Mouse (Mus musculus): ENCODE results near the gene Ccdc191. TPM values are rescaled to one million over a fixed set of nuclear protein-coding genes. Genes with fewer than 3 reads are reported as not detected.

Ccdc191 gene
- 9.1 and 9.8 TPM in 2 replicates for polyA plus RNA-seq (2015; fragmentation: Nextera tagmentation; extraction: Ambion mirVana)

DNA sequence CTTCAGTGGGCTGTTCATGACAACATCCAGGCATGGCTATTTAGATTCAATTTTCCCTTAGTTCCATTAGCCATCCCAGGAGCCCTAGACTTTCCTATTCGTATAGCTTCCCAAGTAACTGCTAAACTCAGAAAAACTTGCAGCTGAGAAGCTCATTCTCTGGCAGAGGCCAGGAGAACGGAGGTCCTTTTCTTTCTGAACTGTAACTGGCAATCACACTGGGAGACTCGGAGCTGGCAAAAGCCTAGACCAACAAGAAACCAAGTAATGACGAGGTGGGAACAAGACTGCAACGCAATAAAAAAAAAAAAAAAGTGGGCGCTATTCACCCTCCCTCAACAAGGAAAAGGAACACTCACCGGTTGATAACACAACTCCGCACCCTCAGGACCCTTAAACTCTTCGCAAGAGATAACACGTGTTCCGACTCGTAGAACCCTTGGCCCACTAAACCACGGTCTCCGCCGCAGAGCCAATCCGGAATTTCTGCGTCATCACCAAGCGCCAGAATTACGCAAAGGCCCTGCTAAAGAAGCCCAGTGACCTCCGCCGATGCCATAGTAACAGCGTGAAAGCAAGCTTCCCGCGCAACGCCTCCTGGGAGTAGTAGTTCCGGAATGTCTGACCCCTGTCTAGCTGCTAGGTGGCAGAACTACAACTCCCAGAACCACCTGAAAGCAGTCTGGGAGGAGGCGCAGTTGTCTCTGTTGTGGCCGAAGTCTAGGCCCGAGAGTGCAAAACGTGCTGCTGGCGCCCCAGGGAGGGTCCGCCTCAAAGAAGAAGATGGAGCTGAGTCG lies at the start of gene Ccdc191:
Gene Ccdc191 (plus strand): TSS at position 593 of the 797 bp plus-strand sequence.
- Histone ChIP-seq H3K27ac (peak within 1 kb of the TSS; percentile 84), H3K9ac (peak within 1 kb of the TSS; percentile 80), H3K4me3 (peak within 1 kb of the TSS; percentile 79), H3K4me1 (replicated peaks) (peaks cover 14% of the 10 kb centered on the region), H3K36me3 (no peaks in the 10 kb centered on the region), H3K27me3 (no peaks in the 10 kb centered on the region), H3K9me3 (replicated peaks) (no peaks in the 10 kb centered on the region), H3K4me2 (peak within 1 kb of the TSS; percentile 80)
- ATAC-seq (replicated peaks; ENCODE audit: insufficient number of reproducible peaks, insufficient read depth, low FRiP score, low read depth), result peak; percentile 100
- WGBS, result under 1% methylated on average over 32 of the region's 33 CpGs

DNA sequence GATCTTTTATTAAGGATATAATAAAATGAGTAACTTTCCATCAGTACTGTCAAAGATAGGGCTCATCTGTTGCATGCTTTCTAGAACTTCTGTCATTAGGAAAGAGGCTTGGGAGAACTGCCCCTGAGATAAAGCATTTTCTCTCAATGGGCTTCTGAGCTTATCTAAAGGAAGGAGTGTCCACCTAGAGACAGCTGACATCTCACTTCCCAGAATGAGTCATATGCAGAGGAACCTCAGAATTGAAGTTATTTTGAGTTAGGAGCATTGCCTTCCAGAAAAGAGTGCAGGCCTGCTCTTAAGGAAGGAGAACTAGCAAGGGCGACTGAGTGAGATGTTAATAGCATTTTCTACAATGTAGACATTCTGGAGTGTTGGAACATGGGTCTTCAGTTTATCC lies 48.4 kb upstream of the Ccdc191 start:
- Histone ChIP-seq H3K9me3 (replicated peaks) (no peaks in the 10 kb centered on the region), H3K9ac (no peak overlapping the region), H3K4me1 (replicated peaks) (no peaks in the 10 kb centered on the region), H3K4me3 (no peak overlapping the region), H3K36me3 (no peaks in the 10 kb centered on the region), H3K4me2 (no peak overlapping the region), H3K27me3 (no peaks in the 10 kb centered on the region), H3K27ac (no peak overlapping the region)
- WGBS, result 54% methylated on average over 1 of the region's 1 CpGs
- ATAC-seq (replicated peaks; ENCODE audit: insufficient number of reproducible peaks, insufficient read depth, low FRiP score, low read depth), result no peak

DNA sequence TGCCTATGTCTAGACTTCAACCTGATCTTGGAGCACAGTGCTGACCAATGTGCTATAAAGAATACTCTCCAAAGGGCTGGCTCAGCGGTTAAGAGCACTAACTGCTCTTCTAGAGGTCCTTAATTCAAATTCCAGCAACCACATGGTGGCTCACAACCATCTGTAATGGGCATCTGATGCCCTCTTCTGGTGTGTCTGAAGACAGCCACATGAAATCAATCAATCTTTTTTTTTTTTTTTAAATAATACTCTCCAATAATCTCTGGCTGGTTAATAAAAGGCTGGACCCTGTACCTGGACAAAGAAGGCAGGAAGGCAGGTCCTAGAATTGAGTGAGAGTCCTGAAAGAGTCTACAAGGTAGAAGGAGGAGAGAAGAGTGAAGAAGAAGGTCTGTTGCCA lies 39.8 kb upstream of the Ccdc191 start:
- no peak overlapping the region for H3K4me2 ChIP-seq
- no peak for ATAC-seq (replicated peaks; ENCODE audit: insufficient number of reproducible peaks, insufficient read depth, low FRiP score, low read depth)
- no peaks in the 10 kb centered on the region for H3K36me3 ChIP-seq
- no peak overlapping the region for H3K27ac ChIP-seq
- H3K9ac ChIP-seq, result no peak overlapping the region
- H3K27me3 ChIP-seq, result no peaks in the 10 kb centered on the region
- WGBS, result 71% methylated on average over 1 of the region's 1 CpGs
- no peaks in the 10 kb centered on the region for H3K9me3 ChIP-seq (replicated peaks)
- no peak overlapping the region for H3K4me3 ChIP-seq
- H3K4me1 ChIP-seq (replicated peaks), result no peaks in the 10 kb centered on the region

DNA sequence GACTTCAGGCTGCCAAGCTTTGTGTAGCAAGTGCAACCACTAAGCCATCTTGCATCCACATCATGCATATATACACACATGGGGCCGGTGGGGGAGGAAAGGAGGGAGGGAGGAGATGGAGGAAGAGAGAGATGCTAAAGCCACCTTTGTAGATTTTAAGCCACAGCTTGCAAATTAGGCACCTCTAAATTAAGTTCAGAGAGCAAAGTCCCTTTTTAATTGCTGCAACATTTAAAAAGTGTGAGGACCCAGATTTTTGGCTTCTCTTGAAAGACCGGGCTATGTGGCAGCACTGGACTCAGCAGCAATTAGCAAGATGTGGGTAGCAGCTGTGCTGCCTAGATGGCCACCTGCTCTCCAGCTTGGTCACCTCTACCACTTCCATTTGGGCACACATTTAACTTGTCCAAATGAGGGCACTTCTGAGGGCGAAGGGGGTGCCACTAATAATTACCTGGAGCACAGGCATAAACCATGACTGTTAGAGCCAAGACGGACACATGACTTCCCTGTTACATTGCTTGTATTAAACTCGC lies 30.6 kb upstream of the Ccdc191 start:
- Histone ChIP-seq H3K4me1 (replicated peaks) (no peaks in the 10 kb centered on the region), H3K36me3 (peaks cover 16% of the 10 kb centered on the region), H3K4me3 (no peak overlapping the region), H3K27me3 (no peaks in the 10 kb centered on the region), H3K27ac (no peak overlapping the region), H3K4me2 (no peak overlapping the region), H3K9ac (no peak overlapping the region), H3K9me3 (replicated peaks) (no peaks in the 10 kb centered on the region)
- WGBS, result 89% methylated on average over 5 of the region's 5 CpGs
- ATAC-seq (replicated peaks; ENCODE audit: insufficient number of reproducible peaks, insufficient read depth, low FRiP score, low read depth), result no peak

DNA sequence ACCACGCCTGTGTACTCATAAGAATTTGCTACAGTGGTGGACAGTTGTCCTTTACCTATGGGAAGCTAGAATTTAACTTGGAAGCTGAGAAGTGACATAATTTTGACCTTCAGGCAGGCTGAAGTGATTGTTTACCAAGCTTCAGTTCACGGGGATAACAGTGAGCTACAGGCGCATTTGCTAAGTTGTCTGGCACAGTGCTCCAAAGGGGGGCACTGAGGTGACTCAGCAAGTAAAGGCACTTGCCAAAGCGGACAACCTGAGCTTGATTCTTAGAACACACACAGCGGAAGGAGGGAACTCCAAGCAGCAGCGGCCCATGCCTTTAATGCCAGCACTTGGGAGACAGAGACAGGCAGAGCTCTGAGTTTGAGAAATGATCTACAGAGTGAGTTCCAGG lies 29.0 kb upstream of the Ccdc191 start:
- 63% methylated on average over 6 of the region's 6 CpGs for WGBS
- ATAC-seq (replicated peaks; ENCODE audit: insufficient number of reproducible peaks, insufficient read depth, low FRiP score, low read depth), result no peak
- Histone ChIP-seq H3K4me3 (no peak overlapping the region), H3K4me2 (no peak overlapping the region), H3K36me3 (peaks cover 20% of the 10 kb centered on the region), H3K27me3 (no peaks in the 10 kb centered on the region), H3K4me1 (replicated peaks) (no peaks in the 10 kb centered on the region), H3K27ac (no peak overlapping the region), H3K9me3 (replicated peaks) (no peaks in the 10 kb centered on the region), H3K9ac (no peak overlapping the region)

DNA sequence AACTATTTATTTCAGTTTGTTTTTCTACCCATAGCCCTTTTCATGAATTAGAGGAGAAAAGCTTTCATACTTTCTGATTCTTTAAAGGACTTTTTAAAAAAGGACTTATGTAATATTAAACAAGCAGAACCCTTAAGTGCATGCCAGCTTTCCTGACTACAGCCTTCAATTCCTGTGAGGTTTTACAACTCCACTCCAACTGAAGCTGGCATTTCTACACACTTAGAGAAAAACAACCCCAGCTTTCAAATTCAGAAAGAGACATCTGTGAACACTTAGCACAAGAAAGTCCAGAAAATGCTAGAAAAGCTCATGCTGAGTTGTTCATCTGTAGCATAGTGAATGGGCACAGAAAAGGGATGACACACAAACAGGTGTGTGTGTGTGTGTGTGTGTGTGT lies 19.8 kb upstream of the Ccdc191 start:
- ATAC-seq (replicated peaks; ENCODE audit: insufficient number of reproducible peaks, insufficient read depth, low FRiP score, low read depth), result no peak
- Histone ChIP-seq H3K9me3 (replicated peaks) (no peaks in the 10 kb centered on the region), H3K27ac (no peak overlapping the region), H3K27me3 (no peaks in the 10 kb centered on the region), H3K9ac (no peak overlapping the region), H3K36me3 (peaks cover 20% of the 10 kb centered on the region), H3K4me2 (no peak overlapping the region), H3K4me3 (no peak overlapping the region), H3K4me1 (replicated peaks) (peaks cover 7% of the 10 kb centered on the region)

DNA sequence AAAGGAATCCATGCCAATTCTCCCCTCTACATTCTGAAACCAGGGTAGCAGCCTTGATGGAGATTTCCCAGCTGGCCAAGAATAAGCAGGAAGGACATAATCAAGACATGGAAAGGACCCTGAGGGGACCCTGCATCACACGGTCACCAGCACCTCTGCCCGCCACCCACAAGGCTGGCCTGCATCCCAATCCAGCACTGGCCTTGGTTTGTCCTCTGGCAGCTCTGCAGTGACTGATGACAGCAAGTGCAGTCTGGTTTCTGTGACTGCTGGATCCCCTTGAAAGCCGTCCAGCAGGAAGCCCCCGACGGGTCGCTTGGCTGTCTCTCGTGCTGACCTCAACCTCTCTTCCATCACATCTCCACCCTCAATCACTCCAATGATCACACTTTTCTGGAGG lies 18.2 kb upstream of the Ccdc191 start:
- Histone ChIP-seq H3K9me3 (replicated peaks) (no peaks in the 10 kb centered on the region), H3K27ac (peak overlapping the region; percentile 61), H3K36me3 (peaks cover 32% of the 10 kb centered on the region), H3K27me3 (no peaks in the 10 kb centered on the region), H3K4me3 (no peak overlapping the region), H3K4me1 (replicated peaks) (peaks cover 7% of the 10 kb centered on the region), H3K4me2 (no peak overlapping the region), H3K9ac (no peak overlapping the region)
- 45% methylated on average over 7 of the region's 7 CpGs for WGBS
- peak; percentile 67; the same call in 1 of the 2 replicates for ATAC-seq (replicated peaks; ENCODE audit: insufficient number of reproducible peaks, insufficient read depth, low FRiP score, low read depth)

DNA sequence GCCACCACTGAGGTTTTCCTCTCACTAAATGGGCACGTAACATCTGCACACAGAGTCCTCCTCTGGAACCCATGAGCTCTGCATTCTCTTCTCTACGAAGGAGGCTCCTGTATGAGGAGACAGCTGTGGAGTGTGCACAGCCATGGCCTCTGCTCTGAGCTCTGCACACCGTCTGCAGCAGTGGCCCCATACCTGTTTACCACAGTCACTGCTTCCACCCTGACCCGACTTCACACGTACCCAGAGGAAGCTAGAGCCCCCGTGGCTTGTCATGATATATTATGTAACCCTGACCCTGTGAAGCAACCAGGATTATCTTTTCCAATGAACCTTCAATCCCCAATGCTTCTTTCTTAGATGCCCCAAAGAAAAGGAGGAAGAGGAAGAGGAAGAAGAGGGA lies 9.8 kb upstream of the Ccdc191 start:
- 84% methylated on average over 6 of the region's 6 CpGs for WGBS
- Histone ChIP-seq H3K9me3 (replicated peaks) (no peaks in the 10 kb centered on the region), H3K27me3 (no peaks in the 10 kb centered on the region), H3K4me1 (replicated peaks) (no peaks in the 10 kb centered on the region), H3K27ac (no peak overlapping the region), H3K4me3 (no peak overlapping the region), H3K9ac (no peak overlapping the region), H3K4me2 (no peak overlapping the region), H3K36me3 (peaks cover 35% of the 10 kb centered on the region)
- no peak for ATAC-seq (replicated peaks; ENCODE audit: insufficient number of reproducible peaks, insufficient read depth, low FRiP score, low read depth)

DNA sequence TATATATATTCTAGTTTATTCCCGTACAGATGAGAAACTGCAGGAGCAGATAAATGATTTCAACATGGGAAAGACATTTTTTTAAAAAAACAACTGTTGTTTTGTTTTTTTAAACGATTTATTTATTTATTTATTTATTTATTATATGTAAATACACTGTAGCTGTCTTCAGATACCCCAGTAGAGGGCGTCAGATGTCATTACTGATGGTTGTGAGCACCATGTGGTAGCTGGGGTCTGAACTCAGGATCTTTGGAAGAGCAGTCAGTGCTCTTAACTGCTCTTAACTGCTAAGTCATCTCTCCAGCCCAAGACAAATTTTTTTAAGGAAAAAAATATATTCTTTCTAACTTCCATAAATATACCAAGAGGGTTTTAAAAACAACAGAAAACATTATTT lies 8.0 kb upstream of the Ccdc191 start:
- WGBS, result 66% methylated on average over 3 of the region's 3 CpGs
- no peak overlapping the region for H3K9ac ChIP-seq
- H3K36me3 ChIP-seq, result peaks cover 21% of the 10 kb centered on the region
- H3K4me3 ChIP-seq, result no peak overlapping the region
- no peaks in the 10 kb centered on the region for H3K4me1 ChIP-seq (replicated peaks)
- H3K4me2 ChIP-seq, result no peak overlapping the region
- H3K9me3 ChIP-seq (replicated peaks), result no peaks in the 10 kb centered on the region
- H3K27ac ChIP-seq, result no peak overlapping the region
- no peak for ATAC-seq (replicated peaks; ENCODE audit: insufficient number of reproducible peaks, insufficient read depth, low FRiP score, low read depth)
- H3K27me3 ChIP-seq, result no peaks in the 10 kb centered on the region

DNA sequence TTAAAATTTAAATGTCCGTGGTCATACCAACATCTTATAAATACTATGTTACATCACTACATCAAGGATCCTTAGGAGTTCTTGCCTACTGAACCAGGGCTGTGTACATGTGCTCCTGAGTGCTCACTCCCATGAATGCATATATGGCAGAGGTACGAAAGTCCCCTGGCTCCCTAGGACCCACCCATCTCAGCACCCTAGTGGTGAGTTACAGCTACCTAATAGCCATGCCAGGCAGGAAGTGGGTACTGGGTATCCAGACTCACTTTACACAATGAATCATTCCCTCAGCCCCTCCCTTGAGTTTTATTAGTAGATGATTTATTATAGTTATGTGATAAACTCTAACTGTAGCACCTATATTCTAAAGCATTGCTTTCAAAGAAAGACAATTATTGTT lies 7.3 kb upstream of the Ccdc191 start:
- Histone ChIP-seq H3K27me3 (no peaks in the 10 kb centered on the region), H3K9ac (no peak overlapping the region), H3K4me2 (no peak overlapping the region), H3K27ac (no peak overlapping the region), H3K4me3 (no peak overlapping the region), H3K9me3 (replicated peaks) (no peaks in the 10 kb centered on the region), H3K4me1 (replicated peaks) (no peaks in the 10 kb centered on the region), H3K36me3 (peaks cover 17% of the 10 kb centered on the region)
- 94% methylated on average over 2 of the region's 2 CpGs for WGBS
- no peak for ATAC-seq (replicated peaks; ENCODE audit: insufficient number of reproducible peaks, insufficient read depth, low FRiP score, low read depth)

DNA sequence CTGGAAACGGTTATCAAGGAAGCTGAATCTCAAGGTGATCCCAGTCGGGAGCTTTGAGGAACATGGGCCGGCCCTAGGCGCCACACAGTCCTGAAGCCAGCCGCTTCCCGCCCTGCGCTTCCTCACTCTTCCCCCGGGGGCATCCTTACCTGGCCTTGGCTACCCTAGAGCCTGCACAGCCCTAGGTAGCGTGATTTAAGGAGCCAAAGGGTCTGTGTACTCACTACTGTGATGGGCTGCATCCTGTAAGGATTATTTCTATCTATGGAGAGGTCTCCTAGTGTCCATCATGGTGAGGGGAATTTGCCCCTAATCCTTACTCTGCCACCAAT lies 371 bp downstream of the Ccdc191 start:
- H3K9me3 ChIP-seq (replicated peaks), result no peaks in the 10 kb centered on the region
- no peaks in the 10 kb centered on the region for H3K27me3 ChIP-seq
- H3K9ac ChIP-seq, result peak overlapping the region; percentile 80
- peaks cover 14% of the 10 kb centered on the region for H3K4me1 ChIP-seq (replicated peaks)
- ATAC-seq (replicated peaks; ENCODE audit: insufficient number of reproducible peaks, insufficient read depth, low FRiP score, low read depth), result peak; percentile 92
- peak overlapping the region; percentile 79 for H3K4me3 ChIP-seq
- H3K36me3 ChIP-seq, result no peaks in the 10 kb centered on the region
- H3K4me2 ChIP-seq, result peak overlapping the region; percentile 76
- under 1% methylated on average over 9 of the region's 9 CpGs for WGBS
- peak overlapping the region; percentile 84 for H3K27ac ChIP-seq

DNA sequence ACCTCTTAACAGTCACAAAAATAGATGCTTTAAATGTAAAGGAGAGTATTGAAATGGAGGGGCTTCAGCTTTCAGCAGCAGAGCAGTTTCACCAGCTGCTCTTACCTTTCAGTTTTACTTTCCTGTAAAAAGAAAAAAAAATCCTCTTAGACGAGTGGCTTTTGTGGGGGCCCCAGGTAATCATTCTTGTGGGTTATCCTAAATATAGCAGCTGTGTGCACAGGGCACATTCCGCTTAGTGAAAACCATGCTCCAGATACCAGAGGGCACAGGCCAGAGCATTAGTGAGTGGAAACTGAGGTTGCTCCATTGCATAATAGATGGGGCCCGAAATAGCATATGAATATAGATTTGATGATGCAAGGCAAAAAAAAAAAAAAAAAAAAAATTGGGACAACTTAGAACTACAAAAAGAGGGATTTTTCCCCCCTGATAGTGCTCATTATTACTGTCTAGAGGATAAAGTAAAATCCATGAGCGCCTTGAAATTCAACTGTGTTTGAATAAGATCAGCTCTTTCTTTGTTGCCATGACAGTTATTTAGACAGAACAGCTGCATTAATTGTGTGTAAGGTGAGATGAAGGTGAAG lies 1.2 kb downstream of the Ccdc191 start:
- H3K9me3 ChIP-seq (replicated peaks), result no peaks in the 10 kb centered on the region
- no peak for ATAC-seq (replicated peaks; ENCODE audit: insufficient number of reproducible peaks, insufficient read depth, low FRiP score, low read depth)
- H3K27me3 ChIP-seq, result no peaks in the 10 kb centered on the region
- H3K4me3 ChIP-seq, result peak overlapping the region; percentile 79; the same call in 1 of the 2 replicates
- peaks cover 14% of the 10 kb centered on the region for H3K4me1 ChIP-seq (replicated peaks)
- H3K27ac ChIP-seq, result peak overlapping the region; percentile 84
- no peaks in the 10 kb centered on the region for H3K36me3 ChIP-seq
- peak overlapping the region; percentile 76 for H3K4me2 ChIP-seq
- 56% methylated on average over 4 of the region's 4 CpGs for WGBS
- H3K9ac ChIP-seq, result no peak overlapping the region
